In genomic region chr17:21680019-21680376, GRCm38 (mm10) we compare ENCODE assay signal across 1 mouse cellular context.
TF ChIP-seq lines count a peak whose summit lies in the region.

No protein-coding gene starts in this region.

TF ChIP-seq in CH12.LX, 34 proteins besides CTCF, POLR2A, EP300 and RAD21:
- 0 out of 2 replicates have a peak, but pooled peaks have one; percentile 46 for TF ChIP-seq SIN3A (IDR thresholded peaks at IDR 0.05; ENCODE audit: low read length)
